Mouse (Mus musculus) brain, embryonic 14.5 days (tissue): ENCODE measurements at regions not wholly inside any gene's neighbourhood (a gene's known extent, or its start where the extent isn't known, plus 50 kb on each side); places are given as distances from the start of the nearest gene placed in this dataset.
A peak's percentile ranks its signal among the peaks of the same experiment; 100 is the strongest.

Experiments used
- DNase-seq: peaks from one replicate; pipeline ENCODE4 v3.0.0-alpha.2; 2011; ENCODE audit warnings: low read depth
- CTCF ChIP-seq: fragments of 200-500 bp; IDR thresholded peaks from 2 replicates; pipeline ENCODE4 v1.5.1; 2012; ENCODE audit warnings: inconsistent platforms, mild to moderate bottlenecking, moderate library complexity, borderline replicate concordance; ENCODE audit not compliant: insufficient read depth, insufficient read length; ENCODE audit errors: extremely low read depth
- POLR2A ChIP-seq: fragments of 200-500 bp; IDR thresholded peaks from 2 replicates; pipeline ENCODE4 v1.6.1; 2012; ENCODE audit warnings: mild to moderate bottlenecking, inconsistent platforms, borderline replicate concordance; ENCODE audit not compliant: poor library complexity, insufficient read depth, insufficient read length, severe bottlenecking; ENCODE audit errors: extremely low read depth

DNA sequence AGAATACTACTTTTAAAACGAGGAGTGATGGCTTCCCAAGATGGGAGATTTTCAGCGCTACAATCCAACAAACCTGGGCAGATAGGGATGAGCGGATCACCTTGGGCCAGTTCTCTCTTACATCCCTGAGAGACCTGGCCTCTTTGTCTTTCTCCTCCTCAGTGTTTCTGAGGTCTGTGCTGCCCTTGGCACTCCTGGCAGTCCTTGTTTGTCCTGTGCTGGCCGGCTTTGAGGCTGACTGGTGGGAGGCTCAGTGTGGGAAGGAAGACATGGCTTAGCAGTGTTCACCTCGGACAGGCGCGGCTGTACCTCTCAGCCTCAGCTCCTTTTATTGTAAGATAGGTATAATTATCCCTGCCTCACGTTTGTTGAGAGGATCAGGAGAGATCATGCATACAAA lies 106.9 kb upstream of the Chd6 start:
- TF ChIP-seq CTCF (no peak), POLR2A (no peak)
- no peak for DNase-seq

DNA sequence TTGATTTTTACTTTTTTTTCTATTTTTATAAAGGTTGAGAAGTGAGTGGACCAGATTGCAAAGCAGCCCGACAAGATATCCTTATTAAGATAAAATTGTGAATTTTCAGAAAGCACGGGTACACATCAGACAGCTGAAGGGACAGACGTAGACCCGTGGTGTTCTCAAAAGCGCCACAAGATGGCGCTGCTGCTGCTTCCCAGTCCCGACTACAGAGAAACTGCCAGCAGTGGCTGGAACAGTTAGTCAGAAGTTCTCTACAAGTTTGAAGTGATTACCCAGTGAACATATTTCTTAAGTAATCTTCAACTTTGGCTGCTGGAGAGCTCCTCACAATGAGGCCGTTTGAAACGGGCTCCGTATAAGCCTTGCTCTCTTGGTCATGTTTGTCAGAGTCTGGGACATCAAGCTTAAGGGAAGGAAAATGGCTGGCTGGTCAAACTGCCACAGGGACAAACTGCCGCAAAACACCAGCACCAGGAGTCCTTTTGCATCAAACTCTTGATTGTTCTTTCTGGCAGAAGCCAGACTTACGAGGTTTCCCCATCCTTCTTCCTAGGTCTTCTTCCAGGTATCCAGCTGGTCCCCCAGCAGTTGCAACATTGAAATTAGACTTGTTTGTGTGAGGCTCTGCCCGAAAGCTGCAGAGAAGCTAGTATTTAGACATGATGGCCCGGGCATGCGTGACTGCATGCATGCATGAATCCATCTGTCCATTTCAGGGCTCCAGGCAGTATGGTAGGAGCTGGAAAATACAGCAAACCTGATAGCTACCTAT lies 106.0 kb upstream of the Chd6 start:
- DNase-seq = peak; percentile 92
- TF ChIP-seq CTCF (peak; percentile 98), POLR2A (no peak)

DNA sequence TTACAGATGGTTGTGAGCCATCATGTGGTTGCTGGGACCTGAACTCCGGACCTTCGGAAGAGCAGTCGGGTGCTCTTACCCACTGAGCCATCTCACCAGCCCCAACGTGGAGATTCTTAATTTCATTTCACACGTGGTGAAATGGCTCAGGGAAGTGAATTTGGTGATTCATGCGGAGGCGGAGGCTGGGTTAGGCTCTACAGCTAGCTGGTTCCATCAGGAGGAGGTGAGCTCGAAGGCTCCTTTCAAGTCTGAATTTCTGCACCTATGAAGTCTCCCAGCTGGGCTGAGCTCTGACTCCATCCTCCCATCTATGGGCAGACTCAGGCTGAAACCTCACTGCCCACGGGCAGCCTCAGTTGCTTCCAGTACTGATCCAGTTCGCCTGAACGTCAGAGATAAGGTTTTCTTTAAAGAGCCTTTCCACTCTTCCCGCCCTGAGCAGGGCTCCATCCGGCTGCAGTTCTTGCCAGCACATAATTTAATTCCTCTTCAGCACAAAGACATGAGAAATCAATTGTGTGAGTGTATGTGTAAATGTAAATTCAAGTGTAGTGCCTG lies 103.5 kb upstream of the Chd6 start:
- DNase-seq = peak; percentile 40
- no peak for TF ChIP-seq POLR2A
- TF ChIP-seq CTCF = no peak

DNA sequence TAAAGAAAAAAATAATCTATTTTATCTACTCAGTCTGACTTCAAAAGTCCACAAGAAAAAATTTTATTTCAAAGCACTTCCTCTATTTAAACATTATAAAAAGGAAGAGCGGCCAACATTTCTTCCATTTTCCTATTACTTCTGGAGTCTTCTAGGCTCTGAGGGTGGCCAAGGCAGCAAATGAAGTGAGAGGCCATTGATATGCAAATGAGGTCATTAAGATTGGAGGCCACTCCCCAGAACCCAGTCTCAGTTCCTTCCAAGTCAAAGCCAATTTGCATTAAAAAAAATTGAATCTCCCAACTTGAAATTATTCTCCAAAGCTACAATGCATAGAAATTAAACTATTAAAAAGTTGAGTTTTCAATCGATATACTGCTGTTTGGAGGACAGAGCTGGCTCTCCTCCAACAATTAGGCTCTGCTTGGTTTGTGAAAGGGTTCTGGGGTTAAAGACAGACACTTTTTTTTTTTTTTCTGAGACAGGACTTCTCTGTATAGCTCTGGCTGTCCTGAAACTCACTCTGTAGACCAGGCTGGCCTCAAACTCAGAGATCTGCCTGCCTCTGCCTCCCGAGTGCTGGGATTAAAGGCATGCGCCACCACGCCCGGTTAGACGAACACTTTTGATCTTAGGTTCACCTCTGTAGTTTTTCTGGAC lies 88.0 kb upstream of the Chd6 start:
- peak; percentile 91 for DNase-seq
- TF ChIP-seq CTCF (no peak), POLR2A (no peak)

DNA sequence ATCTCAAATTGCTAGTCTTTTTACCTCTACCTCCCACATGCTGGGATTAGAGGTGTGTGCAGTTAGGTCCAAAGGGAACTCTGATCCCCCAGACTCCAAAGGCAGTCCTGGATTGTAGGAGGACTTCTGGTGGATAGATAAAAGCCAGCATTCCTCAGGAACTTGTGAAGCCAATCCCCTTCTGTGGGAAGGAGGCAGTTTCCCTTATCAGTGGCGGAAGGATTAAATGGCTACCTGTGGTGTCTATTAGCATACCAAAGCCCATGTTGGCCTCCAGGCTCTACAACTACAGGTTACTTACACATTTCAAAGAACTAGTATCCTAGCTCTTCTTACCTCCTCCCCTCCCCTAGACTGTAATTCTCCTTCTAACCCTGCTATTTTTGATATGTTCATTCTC lies 78.6 kb upstream of the Chd6 start:
- peak; percentile 48 for DNase-seq
- TF ChIP-seq CTCF (no peak), POLR2A (no peak)

DNA sequence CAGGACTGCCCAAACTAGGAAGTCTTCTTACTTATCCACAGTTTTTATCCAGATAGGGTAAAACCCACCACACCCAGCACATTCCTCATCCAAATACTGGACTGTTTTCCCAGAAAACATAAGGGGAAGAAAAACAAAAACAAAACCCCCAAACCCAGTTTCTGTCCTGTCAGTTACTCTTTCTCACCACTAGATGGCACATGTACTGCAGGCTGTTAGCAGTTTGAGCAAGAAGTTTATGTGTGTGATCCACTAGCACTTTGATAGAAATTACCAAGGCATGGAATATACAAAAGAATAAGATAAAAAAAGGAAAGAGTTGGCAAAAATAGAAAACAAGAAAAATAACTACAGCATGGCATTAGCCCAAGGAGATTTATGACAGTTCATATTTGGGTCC lies 76.2 kb upstream of the Chd6 start:
- DNase-seq = peak; percentile 58
- TF ChIP-seq POLR2A (no peak), CTCF (peak; percentile 69; the same call in 1 of the 2 replicates)

DNA sequence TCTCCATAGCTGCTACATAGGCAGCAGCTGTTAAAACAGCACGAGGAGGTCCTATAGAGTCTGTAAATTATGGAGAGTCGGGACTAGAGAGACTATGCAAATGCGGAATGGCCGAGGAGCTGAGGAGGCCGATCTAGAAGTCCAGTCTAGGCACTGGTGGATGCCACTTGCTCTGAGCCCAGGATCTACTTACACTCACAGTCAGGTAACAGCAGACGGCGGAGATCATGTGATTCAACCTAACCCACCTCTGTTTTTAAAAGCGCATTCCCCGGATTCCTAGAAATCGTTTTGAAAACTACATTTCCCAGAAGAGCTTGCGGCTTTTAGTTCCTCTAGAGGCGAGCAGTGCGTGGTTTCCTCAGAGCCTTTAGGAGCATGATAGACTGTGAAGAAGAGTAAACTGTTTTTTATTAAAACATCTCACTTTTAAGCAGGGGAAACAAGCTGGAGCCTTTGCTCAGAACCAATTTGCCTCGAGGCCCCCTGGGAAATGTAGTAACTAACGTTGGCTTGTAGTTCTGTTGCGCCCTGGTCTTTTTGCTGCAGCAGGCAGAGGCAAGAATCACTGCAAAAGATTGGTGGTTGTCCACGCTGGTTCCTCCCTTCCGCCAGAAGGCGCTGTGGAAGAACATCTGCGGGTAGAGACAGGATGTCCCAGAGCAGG lies 68.6 kb upstream of the Chd6 start:
- TF ChIP-seq POLR2A = no peak
- TF ChIP-seq CTCF = peak; percentile 70
- peak; percentile 92 for DNase-seq

DNA sequence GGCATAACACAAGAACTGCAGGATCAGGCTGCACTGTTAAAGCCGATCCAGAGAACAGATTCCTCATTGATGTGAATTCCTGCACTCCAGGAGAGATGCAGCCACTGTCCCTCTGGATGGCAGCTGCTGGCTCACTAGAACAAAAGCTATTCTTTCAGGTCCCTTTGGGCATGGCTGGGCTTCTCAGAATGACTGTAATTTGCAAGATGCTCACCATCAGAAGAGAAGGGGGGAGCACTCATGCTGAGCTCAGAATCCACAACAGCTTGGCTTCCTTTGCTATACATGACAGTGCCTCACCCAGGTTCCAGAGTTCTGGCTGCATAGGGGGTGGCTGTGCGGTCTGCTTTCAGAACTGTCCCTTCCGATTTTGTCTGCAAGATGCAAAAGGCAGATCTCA lies 57.8 kb upstream of the Chd6 start:
- TF ChIP-seq CTCF (no peak), POLR2A (no peak)
- DNase-seq = peak; percentile 16

DNA sequence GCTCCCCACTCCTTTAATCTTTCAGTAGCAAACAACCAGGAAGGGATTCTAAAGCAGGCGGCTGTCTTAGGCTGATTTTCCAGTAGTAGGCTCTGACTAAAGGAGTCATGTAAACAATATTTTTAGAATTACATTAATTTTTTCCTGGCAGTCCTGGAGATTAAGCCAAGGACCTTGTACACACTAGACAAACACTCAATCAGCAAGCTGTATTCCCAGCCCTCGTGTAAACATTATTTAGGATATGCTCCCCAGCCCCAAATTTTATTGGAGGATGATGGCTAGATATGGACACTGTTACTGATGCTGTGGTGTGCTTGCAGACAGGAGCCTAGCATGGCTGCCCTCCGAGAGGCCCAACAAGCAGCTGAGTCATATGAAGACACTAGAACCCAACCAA lies 56.6 kb upstream of the Chd6 start:
- TF ChIP-seq POLR2A (no peak), CTCF (no peak)
- DNase-seq = no peak

DNA sequence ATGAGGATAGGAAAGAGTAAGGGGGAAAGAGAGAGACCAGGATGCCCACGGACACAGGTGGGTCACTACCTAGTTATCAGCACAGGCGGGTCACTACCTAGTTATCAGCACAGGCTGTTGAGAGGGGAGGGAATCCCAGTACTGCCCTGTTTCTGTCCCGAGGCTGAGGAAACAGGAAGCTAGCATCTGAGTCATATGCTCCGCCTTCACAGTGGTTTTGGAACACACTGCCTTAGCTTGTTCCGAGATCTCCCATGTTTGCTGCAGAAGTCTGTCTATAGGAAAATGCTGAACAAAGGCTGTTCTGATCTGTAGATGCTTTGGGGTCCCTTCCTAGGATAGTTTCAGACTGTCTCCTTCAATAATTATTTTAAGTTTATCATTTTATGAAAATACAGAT lies 55.4 kb upstream of the Chd6 start:
- DNase-seq = no peak
- TF ChIP-seq CTCF (no peak), POLR2A (no peak)
